Mouse (Mus musculus): ENCODE data around the gene Stxbp6. TPM values are rescaled to one million over a fixed set of nuclear protein-coding genes. Genes with fewer than 3 reads are reported as not detected.

Gene Stxbp6
- polyA plus RNA-seq, 1 experiment, result 11.7 TPM

DNA sequence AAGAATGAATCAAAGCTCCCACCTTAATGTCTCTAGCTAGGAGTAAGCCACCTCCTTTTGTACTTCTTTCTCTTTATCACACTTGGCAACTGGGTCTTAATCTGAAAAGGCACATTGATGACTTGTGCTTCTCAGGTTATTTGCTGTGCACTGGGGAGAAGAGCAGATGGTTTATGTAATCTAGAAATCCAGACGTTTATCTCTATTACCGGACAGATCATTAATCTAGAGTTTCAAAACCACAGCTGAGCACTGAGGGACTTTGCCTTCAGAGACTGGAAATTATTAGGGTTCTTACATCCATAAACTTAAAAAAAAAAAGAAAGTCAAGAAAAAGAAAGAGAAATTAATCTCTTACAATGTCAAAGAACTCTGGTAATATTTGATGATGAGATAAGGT lies 262.6 kb downstream of the Stxbp6 start:
- no peak for DNase-seq (ENCODE audit: low spot score)

GRCm38 (mm10) chr12:44804213-44804612 lies 270.3 kb downstream of the Stxbp6 start:
- DNase-seq (ENCODE audit: low spot score), result no peak

Data from urinary bladder, adult 2 months (tissue).